Mouse (Mus musculus): ENCODE results near the gene Rnaseh2c. TPM values are rescaled to one million over a fixed set of nuclear protein-coding genes. Genes with fewer than 3 reads are reported as not detected.

Rnaseh2c gene
- 162 and 191 TPM in 2 replicates for polyA plus RNA-seq (2016; fragmentation: Nextera tagmentation; extraction: Ambion mirVana)

DNA sequence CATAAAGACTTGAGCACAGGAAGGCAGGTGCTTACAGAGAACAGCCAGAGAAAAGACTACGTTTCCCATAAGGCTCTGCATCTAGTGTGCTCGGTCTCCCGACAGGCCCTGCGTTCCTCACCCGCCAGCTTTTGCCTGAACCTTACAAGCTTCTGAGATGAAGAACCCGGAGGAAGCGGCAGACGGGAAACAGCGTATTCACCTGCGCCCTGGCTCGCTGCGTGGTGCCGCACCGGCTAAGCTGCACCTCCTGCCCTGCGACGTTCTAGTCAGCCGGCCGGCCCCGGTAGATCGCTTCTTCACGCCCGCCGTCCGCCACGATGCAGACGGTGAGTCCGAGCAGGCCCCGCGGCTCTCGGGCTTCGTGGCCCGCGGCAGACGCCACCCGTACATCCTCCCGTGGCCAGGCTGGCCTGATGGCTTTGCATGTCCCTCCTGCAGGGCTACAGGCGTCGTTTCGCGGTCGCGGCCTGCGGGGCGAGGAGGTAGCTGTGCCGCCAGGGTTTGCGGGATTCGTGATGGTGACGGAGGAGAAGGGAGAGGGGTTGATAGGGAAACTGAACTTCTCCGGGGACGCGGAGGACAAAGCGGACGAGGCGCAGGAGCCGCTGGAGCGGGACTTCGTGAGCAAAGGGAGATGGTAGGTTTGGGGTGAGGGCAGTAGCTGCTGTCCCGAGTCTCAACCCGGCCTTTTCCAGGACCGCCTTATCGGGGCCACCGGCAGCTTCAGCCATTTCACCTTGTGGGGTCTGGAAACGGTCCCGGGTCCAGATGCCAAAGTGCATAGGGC, at the start of gene Rnaseh2c:
Gene Rnaseh2c, plus strand, starts transcription at position 122 of the 790 bp plus-strand sequence.
- Histone ChIP-seq H3K9me3 (no peaks in the 10 kb centered on the region), H3K27me3 (no peaks in the 10 kb centered on the region), H3K4me1 (peaks cover 17% of the 10 kb centered on the region), H3K9ac (peak within 1 kb of the TSS; percentile 98), H3K27ac (peak within 1 kb of the TSS; percentile 88), H3K4me2 (peak within 1 kb of the TSS; percentile 83), H3K4me3 (replicated peaks) (peak within 1 kb of the TSS; percentile 93), H3K36me3 (replicated peaks) (peaks cover 42% of the 10 kb centered on the region)
- peak; percentile 91 for ATAC-seq (ENCODE audit: low FRiP score)
- WGBS = under 1% methylated on average over 64 of the region's 64 CpGs

DNA sequence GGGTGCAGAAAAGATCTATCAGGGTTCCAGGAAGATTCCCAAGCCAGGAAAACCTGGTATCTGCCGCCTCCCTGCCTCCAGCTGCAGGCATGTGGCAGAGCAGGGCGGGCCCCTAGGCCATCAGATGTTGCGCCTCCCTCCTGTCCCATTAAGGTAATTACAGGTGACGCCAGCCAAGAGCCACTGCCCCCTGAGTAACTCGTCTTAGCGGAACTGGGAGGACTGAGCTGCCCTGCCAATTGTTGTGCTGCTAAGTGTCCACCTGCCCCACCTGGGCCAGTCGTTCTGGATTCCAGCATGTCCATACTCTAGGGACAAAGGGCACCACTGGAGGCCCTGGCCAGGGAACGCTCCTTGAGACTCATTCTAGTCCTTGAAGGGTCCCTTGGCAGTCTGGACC, 47.9 kb upstream of the Rnaseh2c start:
- Histone ChIP-seq H3K36me3 (replicated peaks) (no peaks in the 10 kb centered on the region), H3K9me3 (no peaks in the 10 kb centered on the region), H3K27me3 (peaks cover 53% of the 10 kb centered on the region)

DNA sequence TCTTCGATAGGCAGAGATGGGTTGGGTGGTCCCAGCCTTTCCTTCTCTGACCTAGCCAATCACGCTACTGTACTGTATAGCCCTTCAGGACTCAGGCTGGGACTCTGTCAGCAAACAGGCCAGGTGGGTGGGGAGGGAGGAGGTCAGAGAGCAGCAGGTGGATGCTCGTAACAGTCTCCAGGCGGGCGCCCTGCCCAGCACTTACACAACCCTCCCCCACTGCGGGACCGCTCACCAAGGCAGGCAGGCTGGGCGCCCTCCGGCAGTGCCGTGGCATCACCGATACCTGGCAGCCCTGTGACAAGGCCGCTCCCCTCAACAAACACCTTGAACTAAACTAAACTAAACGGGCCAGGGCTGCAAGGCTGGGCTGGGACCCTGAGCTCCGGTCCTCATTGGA, 47.5 kb upstream of the Rnaseh2c start:
- Histone ChIP-seq H3K9ac (no peak overlapping the region), H3K36me3 (replicated peaks) (no peaks in the 10 kb centered on the region), H3K9me3 (no peaks in the 10 kb centered on the region), H3K4me2 (no peak overlapping the region), H3K27ac (no peak overlapping the region), H3K4me3 (replicated peaks) (no peak overlapping the region), H3K4me1 (no peaks in the 10 kb centered on the region), H3K27me3 (peaks cover 57% of the 10 kb centered on the region)
- WGBS = 75% methylated on average over 14 of the region's 14 CpGs
- ATAC-seq (ENCODE audit: low FRiP score) = no peak

More for the DNA sequence above, 47.9 kb upstream of the Rnaseh2c start:
- H3K4me3 ChIP-seq (replicated peaks) = no peak overlapping the region
- no peak overlapping the region for H3K27ac ChIP-seq
- 59% methylated on average over 8 of the region's 8 CpGs for WGBS
- no peak overlapping the region for H3K4me2 ChIP-seq
- no peaks in the 10 kb centered on the region for H3K4me1 ChIP-seq
- ATAC-seq (ENCODE audit: low FRiP score) = no peak
- H3K9ac ChIP-seq = no peak overlapping the region

- peaks cover 89% of the 10 kb centered on the region for H3K27me3 ChIP-seq
- ATAC-seq (ENCODE audit: low FRiP score) = no peak
- WGBS = 48% methylated on average over 7 of the region's 7 CpGs
- H3K27ac ChIP-seq = no peak overlapping the region
- H3K4me2 ChIP-seq = no peak overlapping the region
- peaks cover 15% of the 10 kb centered on the region for H3K4me1 ChIP-seq
- H3K4me3 ChIP-seq (replicated peaks) = no peak overlapping the region
- no peaks in the 10 kb centered on the region for H3K36me3 ChIP-seq (replicated peaks)
- no peak overlapping the region for H3K9ac ChIP-seq
- H3K9me3 ChIP-seq = no peaks in the 10 kb centered on the region
These were observed 43.5 kb upstream of the Rnaseh2c start for GRCm38 (mm10) chr19:5558169-5558568.

DNA sequence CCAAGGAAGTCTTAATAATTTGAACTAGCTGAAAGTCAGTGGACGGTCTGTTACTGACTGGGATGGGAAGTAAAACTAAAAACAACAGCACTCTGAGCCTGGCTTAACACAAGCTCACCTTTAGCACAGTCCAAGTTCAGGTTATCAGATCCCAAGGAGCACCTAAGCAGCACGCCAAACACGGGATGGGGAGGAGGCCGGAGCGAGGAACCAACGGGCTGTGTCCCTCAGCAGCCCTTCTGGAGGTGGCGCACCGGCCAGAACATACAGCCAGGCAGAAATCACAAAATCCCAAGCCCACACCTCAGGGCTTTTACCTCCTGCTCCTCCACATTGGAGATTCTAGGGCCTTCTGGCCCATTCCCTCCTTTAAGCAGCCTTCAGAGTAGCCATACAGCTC, 42.9 kb upstream of the Rnaseh2c start:
- 62% methylated on average over 8 of the region's 8 CpGs for WGBS
- H3K27me3 ChIP-seq = peaks cover 95% of the 10 kb centered on the region
- H3K4me3 ChIP-seq (replicated peaks) = no peak overlapping the region

GRCm38 (mm10) chr19:5559229-5559628, 42.4 kb upstream of the Rnaseh2c start:
- Histone ChIP-seq H3K9ac (no peak overlapping the region), H3K36me3 (replicated peaks) (no peaks in the 10 kb centered on the region), H3K4me1 (peaks cover 15% of the 10 kb centered on the region), H3K4me3 (replicated peaks) (no peak overlapping the region), H3K4me2 (0 out of 2 replicates have a peak overlapping the region, but pooled peaks have one; percentile 51), H3K9me3 (no peaks in the 10 kb centered on the region), H3K27me3 (peaks cover 97% of the 10 kb centered on the region), H3K27ac (no peak overlapping the region)
- ATAC-seq (ENCODE audit: low FRiP score) = no peak
- WGBS = 16% methylated on average over 8 of the region's 8 CpGs

More for the DNA sequence above, 42.9 kb upstream of the Rnaseh2c start:
- peaks cover 15% of the 10 kb centered on the region for H3K4me1 ChIP-seq
- H3K4me2 ChIP-seq = no peak overlapping the region; the same call in 1 of the 2 replicates
- ATAC-seq (ENCODE audit: low FRiP score) = no peak
- H3K36me3 ChIP-seq (replicated peaks) = no peaks in the 10 kb centered on the region
- H3K27ac ChIP-seq = no peak overlapping the region
- no peak overlapping the region for H3K9ac ChIP-seq
- no peaks in the 10 kb centered on the region for H3K9me3 ChIP-seq

GRCm38 (mm10) chr19:5559631-5560456, 41.8 kb upstream of the Rnaseh2c start:
- H3K4me2 ChIP-seq = peak overlapping the region; percentile 51
- H3K27ac ChIP-seq = no peak overlapping the region
- WGBS = 1% methylated on average over 69 of the region's 69 CpGs
- H3K4me1 ChIP-seq = peaks cover 15% of the 10 kb centered on the region
- no peaks in the 10 kb centered on the region for H3K36me3 ChIP-seq (replicated peaks)
- no peak for ATAC-seq (ENCODE audit: low FRiP score)
- H3K9me3 ChIP-seq = no peaks in the 10 kb centered on the region
- peaks cover 98% of the 10 kb centered on the region for H3K27me3 ChIP-seq
- H3K9ac ChIP-seq = no peak overlapping the region
- peak overlapping the region; percentile 32 for H3K4me3 ChIP-seq (replicated peaks)

- H3K9ac ChIP-seq = no peak within 1 kb of the TSS
- H3K9me3 ChIP-seq = no peaks in the 10 kb centered on the region
- H3K27me3 ChIP-seq = peaks cover 98% of the 10 kb centered on the region
- peak within 1 kb of the TSS; percentile 32 for H3K4me3 ChIP-seq (replicated peaks)
- WGBS = under 1% methylated on average over 57 of the region's 57 CpGs
- no peak within 1 kb of the TSS for H3K27ac ChIP-seq
- ATAC-seq (ENCODE audit: low FRiP score) = no peak
- H3K4me2 ChIP-seq = peak within 1 kb of the TSS; percentile 51
- peaks cover 15% of the 10 kb centered on the region for H3K4me1 ChIP-seq
- H3K36me3 ChIP-seq (replicated peaks) = no peaks in the 10 kb centered on the region
These were observed 41.1 kb upstream of the Rnaseh2c start, which contains the start of gene Ovol1 for GRCm38 (mm10) chr19:5560457-5561041. Gene Ovol1, minus strand, starts transcription at chr19:5560646.

GRCm38 (mm10) chr19:5561252-5561790, 40.4 kb upstream of the Rnaseh2c start:
- Histone ChIP-seq H3K27ac (no peak overlapping the region), H3K36me3 (replicated peaks) (no peaks in the 10 kb centered on the region), H3K9ac (no peak overlapping the region), H3K27me3 (peaks cover 98% of the 10 kb centered on the region), H3K4me2 (peak overlapping the region; percentile 51), H3K4me3 (replicated peaks) (peak overlapping the region; percentile 32), H3K9me3 (no peaks in the 10 kb centered on the region), H3K4me1 (peaks cover 15% of the 10 kb centered on the region)
- no peak for ATAC-seq (ENCODE audit: low FRiP score)
- WGBS = 16% methylated on average over 10 of the region's 10 CpGs

- Histone ChIP-seq H3K9me3 (no peaks in the 10 kb centered on the region), H3K27ac (no peak overlapping the region), H3K4me3 (replicated peaks) (no peak overlapping the region), H3K4me1 (peaks cover 18% of the 10 kb centered on the region), H3K4me2 (no peak overlapping the region), H3K9ac (no peak overlapping the region), H3K36me3 (replicated peaks) (no peaks in the 10 kb centered on the region), H3K27me3 (peaks cover 98% of the 10 kb centered on the region)
- ATAC-seq (ENCODE audit: low FRiP score) = no peak
- WGBS = 47% methylated on average over 3 of the region's 3 CpGs
These were observed 39.8 kb upstream of the Rnaseh2c start for GRCm38 (mm10) chr19:5561886-5562285.

- WGBS = 92% methylated on average over 10 of the region's 10 CpGs
- Histone ChIP-seq H3K4me3 (replicated peaks) (no peak overlapping the region), H3K27ac (no peak overlapping the region), H3K9me3 (no peaks in the 10 kb centered on the region), H3K36me3 (replicated peaks) (no peaks in the 10 kb centered on the region), H3K27me3 (peaks cover 93% of the 10 kb centered on the region), H3K9ac (no peak overlapping the region), H3K4me2 (no peak overlapping the region), H3K4me1 (peaks cover 23% of the 10 kb centered on the region)
- ATAC-seq (ENCODE audit: low FRiP score) = no peak
These were observed 38.9 kb upstream of the Rnaseh2c start for GRCm38 (mm10) chr19:5562776-5563175.

DNA sequence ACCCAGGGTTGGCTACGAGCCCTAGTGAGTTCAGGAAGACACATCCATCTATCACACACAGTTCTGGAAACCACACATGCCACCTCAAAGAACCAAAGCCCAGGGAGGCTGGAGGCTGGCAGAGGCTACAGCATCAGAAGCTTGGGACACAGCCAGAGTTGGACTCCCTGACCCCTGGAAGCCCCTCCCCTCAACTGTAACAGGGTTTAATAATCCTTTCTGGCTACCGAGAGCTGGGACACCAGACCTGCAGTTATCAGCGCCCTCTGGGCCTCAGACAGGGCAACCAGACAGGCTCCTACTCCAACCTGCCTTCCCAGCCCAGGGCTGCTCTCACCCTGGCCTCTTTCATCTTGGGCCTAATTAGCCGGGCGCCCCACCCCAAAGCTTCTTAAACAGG, 35.4 kb upstream of the Rnaseh2c start:
- H3K9me3 ChIP-seq = no peaks in the 10 kb centered on the region
- 54% methylated on average over 5 of the region's 5 CpGs for WGBS
- no peaks in the 10 kb centered on the region for H3K36me3 ChIP-seq (replicated peaks)
- H3K4me3 ChIP-seq (replicated peaks) = no peak overlapping the region
- peaks cover 20% of the 10 kb centered on the region for H3K4me1 ChIP-seq
- H3K4me2 ChIP-seq = no peak overlapping the region
- peaks cover 74% of the 10 kb centered on the region for H3K27me3 ChIP-seq
- no peak for ATAC-seq (ENCODE audit: low FRiP score)
- no peak overlapping the region for H3K27ac ChIP-seq
- no peak overlapping the region for H3K9ac ChIP-seq

Data from forebrain, embryonic 12.5 days (tissue).